Mouse (Mus musculus): ENCODE measurements around the gene Coro1a.
"Not testable (repeated sequence)": the region's sequence is repeated elsewhere in the genome, so short reads cannot be mapped to it uniquely, and the experiment has no call there.

The Coro1a gene

DNA sequence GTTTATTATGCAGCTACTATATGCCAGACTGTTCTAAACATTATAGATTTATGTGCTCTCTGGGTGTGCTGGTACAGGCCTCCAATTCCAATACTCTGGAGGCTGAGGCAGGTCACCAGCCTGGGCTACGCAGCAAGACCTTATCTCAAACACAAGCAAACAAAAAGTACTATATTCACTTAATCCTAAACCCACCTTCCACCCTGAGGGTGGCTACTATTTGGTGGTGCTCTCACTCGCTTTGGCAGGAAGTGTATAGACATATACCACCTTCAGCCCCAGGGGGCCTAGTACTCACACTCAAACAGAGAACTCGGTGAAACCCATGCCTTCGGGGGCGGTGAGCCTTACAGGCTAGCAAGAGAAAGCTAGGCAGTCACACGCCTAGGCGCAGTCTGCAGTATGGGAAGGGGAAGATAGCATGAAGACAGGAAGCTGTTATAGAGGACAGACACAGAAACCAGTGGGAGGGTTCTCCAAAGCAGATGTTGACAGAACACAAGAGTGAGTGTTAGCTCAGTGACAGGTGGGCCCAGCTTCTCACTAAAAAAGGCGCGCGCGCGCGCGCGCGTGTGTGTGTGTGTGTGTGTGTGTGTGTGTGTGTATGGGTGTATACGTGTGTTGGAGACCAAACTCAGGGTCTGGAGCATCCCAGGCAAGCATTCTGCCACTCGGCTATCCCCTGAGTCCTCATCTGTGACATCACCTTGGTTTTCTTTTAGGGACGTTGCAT lies at the start of gene Coro1a:
Coro1a (minus strand) TSS at position 346 of the 733 bp plus-strand sequence.
- DNase-seq = no peak

DNA sequence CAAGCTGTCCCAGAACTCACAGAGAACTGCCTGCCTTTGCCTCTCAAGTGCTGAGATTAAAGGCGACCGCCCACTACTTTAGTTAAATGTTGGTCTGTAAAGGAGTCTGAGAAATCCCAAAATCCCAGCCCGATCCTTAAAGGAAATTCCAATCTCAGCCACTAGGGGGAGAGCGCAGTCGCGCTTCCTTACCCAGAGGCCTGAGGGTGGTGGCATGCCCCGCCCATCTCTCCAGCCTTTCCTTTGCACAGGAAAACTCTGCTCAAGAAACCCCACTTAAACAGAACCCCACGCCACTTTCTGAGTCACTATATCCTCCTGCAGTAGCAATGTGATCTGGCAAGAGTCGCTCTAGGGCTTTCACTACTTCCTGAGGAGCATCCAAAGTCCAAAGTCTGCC lies 47.3 kb upstream of the Coro1a start:
- DNase-seq = peak; percentile 80 to 85

DNA sequence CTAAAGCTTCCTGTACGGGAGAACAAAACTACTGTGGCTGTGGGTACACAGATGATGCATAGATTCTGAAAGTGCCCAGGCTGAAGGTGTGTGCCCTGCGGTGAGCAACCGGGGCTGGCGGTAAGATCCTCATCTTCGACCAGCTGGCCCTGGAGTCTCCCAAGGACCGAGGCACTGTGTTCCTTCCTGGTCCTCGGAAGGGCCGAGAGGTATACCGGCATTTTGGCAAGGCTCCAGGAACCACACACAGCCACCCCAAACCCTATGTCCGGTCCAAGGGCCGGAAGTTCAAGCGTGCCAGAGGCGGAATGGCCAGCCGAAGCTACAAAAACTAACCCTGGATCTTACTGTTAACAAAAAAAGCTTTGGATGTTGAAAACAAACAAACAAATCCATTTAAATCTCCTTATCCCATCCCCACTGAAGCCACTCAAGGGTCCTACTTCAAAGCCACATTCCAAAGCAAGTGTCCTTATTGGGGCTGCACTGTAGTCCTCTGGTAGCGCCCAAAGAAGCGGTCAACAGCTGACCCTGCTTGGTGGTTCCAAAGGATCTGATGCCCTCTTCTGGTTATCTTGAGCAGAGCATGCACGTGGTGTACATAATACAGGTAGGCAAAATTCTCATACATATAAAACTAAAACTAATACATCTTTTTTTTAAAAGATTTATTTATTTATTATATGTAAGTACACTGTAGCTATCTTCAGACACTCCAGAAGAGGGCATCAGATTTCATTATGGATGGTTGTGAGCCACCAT lies 42.2 kb upstream of the Coro1a start:
- no peak for DNase-seq

DNA sequence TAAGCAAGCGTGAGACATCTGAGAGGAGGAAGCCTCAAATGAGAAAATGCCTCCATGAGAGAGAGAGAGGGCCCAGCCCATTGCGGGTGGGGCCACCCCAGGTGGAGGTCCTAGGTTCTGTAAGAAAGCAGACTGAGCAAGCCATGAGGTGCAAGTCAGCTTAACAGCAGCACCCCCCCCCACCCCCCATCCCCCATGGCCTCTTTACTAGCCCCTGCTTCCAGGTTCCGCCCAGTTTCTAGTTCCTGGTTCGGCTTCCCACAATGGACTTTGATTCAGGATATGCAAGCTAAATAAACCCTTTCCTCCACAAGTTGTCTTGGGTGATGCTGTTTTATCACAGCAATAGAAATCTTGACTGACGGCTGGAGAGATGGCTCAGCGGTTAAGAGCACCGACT lies 41.2 kb upstream of the Coro1a start:
- no peak for DNase-seq

DNA sequence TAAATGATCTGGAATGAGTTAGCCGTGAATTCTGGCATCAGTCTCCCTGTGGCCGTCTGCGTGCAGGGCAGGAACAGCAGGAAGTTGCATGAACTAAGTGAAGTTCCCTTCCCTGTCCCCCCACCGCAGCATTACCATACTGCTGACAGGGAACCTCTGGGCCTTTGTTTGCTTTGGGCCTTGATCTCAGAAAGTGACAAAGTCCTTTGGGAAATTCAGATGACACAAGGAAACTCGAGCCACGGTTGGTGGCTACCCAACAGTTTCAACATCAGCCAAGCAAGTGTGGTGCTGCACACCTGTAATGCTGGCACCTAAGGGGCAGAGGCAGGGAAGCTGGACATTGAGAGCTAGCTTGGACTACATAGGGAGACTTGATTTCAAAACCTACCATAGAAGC lies 39.2 kb upstream of the Coro1a start:
- no peak for DNase-seq

DNA sequence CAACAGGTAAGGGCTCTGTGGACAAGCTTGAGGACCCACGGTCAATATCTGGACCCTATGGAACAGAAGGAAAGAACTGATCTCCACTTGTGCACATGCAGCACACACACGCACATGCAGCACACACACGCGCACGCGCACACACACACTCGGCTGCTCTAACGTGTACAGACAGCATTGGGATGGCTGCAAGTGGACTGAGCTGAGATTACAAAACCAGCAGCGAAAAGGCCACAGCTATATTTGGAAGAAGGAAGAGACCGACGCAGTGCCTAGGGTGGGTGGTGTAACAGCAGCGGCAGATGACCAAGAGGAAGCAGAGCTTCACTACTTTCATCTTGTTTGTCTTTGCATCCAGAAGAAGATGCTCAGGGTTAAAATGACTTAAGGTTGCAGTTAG lies 38.5 kb upstream of the Coro1a start:
- no peak for DNase-seq

DNA sequence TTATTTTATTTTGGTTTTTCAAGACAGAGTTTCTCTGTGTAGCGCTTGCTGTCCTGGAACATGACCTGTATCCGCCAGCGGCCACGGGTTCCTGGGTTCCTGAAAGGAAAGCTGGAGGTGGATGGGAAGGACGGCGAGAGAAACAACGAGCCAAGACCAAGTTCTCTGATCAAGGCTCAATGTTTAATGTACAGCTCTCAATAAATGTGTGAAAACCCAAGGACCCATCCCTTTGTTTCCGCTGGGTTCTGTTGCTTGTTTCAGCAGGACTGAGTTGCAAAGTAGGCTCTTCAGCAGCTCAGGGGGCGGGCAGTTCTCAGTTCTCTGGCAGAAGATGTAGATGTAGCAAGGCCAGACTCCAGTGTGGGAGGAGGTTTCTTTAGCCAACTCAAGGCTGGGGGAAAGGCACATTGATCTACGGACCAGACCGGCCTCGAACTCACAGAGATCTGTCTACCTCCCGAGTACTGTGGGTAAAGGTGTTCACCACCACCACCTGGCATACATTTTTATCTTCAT lies 34.4 kb upstream of the Coro1a start:
- DNase-seq = no peak

DNA sequence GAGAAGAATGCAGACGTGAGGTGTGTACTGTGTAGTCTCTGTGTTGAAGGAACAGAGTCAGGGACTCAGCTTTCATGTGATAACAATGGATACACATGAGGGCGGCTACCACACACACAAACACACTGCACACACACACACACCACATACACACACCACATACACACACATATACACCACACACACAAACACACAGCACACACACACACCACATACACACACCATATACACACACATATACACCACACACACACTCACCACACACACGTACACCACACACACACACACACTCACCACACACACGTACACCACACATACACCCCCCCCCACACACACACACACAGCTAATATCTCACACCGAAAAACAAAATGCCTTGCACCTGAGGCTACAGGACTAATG lies 33.9 kb upstream of the Coro1a start:
- no peak for DNase-seq

DNA sequence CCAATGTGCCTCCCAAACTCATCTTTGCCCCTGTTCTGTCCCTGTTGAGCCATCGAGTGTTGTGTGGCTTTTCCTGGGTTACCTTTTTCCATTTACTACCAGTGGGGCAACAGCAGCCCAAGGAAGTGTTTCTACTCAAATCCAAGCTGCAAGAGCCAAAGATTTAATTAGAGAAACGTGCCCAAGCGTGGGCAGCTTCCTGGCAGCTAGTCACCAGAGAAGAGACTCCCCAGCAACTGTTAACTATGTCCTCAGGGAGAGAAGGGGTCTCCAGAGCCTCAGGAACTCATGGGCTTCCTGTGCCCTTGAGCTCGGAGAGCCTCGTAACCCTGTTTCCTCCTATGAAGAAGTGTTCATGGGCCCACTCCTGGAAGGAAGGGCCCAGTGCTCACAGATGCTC lies 33.4 kb upstream of the Coro1a start:
- DNase-seq = no peak

DNA sequence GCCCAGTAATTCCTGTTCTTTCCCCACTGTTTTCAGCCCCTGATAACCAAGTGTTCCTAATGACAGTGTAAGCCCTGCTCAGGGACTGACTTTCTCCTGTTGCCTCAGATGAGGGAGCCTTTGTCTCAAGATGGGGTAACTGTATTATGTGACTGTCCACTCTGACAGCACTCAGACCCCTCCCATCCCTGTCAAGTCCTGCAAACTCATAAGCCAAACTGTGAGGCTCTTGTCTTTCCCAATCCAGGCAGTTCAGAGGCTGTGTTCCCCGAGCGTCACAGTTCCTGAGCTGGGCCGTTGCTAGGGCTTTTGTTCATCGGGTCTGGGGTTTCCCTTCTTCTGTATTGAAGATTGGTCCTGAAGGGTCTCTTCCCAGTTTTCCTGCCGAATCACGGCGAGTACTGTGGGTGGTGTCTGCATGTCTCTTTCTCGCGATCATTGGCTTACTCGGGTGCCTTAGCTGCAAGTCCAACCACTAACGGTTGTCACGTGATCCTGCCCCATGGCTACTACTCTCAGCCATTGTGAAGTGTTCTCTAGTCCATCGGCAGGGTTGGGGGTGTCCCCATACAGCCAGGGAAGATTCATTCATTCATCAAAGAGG lies 32.6 kb upstream of the Coro1a start:
- DNase-seq = no peak

DNA sequence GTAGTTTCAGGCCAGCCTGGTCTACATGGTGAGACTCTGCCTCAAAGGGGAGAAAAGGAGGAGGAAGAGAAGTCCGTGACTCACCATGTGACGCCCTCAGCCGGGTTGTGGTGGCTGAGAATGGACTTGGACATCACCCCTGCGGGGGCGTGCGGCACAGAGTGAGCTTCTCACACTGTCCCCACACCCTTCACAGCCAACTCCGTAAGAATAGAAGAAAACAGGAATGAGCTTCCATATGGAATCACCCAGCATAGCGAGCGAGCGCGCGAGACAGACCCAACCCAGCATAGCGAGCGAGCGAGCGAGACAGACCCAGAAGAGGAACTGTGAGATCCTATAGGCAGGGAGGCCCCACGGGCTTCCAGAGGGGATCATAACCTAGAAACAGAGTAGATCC lies 32.0 kb upstream of the Coro1a start:
- no peak for DNase-seq

DNA sequence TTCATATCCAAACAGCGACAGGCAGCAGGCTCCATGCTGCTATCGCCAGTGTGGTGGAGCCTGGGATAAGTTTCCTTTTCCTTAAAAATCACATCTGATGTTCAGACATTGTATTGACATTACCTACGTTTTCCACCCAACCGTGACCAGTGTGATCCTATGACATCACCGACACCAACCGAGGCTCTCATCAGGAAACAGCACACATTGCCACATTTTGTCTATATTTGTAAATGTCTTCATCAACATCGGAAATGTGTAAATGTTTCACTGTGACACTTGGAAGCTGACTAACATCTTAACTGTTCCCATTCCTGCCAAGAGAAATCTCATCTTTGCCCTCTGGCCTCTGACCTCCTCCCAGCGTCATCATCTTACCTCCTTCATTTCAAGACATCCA lies 28.5 kb upstream of the Coro1a start:
- no peak for DNase-seq

DNA sequence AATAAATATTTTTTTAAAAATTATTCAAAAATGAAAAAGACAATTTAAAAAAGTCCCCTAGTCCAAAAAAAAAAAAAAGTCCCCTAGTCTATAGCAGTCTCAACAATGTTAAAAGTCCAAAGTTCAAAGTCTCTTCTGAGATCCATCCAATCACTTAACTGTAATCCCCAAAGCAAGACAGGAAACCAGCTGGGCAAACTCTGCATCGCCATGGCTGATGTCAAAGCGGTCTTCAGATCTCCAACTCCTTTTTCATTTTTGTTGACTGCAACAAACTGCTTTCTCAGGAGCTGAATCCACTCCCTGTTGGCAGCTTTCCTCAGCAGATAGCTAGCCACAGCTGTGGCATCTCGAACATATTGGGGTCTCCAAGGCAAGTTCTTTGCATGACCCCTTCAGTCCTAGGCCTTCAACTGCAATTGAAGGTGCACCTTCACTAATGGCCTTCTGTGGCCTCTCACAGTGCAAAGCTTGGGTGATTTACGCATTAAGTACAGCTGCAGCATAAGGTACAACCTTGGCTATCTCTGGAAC lies 22.7 kb upstream of the Coro1a start:
- DNase-seq = not testable (repeated sequence)

DNA sequence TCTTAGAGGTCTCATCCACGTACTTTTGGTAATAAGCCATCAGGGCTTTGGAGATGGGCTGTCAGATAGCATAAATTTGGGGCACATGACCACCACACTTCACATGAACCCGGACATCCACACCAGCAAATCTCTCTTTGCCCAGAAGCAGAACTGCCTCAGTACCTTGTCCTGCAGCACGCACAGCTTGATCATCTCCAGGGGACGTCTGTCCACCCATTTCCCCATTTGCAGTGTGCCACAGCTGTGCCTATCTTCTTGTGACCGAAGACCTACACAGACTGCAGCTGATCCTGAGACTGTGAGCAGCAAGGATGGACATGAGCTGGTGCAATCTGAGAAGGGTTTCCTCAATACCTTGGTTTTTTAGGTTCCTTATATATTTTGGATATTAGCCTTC lies 18.1 kb upstream of the Coro1a start:
- DNase-seq = no peak

DNA sequence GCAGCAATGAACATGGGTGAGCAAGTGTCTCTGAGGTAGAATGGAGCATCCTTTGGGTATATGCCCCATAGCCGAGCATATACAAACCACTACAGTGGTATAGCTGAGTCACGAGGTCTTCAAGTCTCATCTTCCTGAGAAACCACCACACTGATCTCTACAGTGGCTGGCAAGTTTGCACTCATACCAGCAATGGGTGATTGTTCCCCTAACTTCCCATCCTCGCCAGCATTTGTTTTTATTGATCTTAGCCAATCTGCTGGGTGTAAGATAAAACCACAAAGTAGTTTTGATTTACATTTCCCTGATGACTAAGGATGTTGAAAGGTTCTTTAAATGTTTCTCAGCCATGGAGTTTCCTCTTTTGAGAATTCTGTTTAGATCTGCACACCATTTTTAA lies 17.5 kb upstream of the Coro1a start:
- DNase-seq = no peak

DNA sequence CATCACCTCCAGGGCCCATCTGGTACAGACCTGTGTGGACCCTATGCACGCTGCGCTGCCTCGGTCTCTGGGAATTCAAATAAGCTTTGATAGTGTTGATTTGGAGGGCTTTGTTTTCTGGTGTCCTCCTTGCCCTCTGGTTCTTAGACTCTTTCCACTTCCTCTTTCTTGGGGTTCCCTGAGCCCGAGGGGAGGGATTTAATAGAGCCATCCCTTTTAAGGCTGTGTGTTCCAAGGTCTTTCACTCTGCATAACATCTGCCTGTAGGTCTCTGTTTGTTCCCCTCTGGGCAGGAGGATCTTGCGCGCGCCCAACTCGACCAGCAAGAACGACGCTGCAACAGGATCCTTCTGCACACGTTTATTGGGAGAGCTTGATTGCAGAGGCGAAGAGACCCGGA lies 14.0 kb upstream of the Coro1a start:
- DNase-seq = no peak

DNA sequence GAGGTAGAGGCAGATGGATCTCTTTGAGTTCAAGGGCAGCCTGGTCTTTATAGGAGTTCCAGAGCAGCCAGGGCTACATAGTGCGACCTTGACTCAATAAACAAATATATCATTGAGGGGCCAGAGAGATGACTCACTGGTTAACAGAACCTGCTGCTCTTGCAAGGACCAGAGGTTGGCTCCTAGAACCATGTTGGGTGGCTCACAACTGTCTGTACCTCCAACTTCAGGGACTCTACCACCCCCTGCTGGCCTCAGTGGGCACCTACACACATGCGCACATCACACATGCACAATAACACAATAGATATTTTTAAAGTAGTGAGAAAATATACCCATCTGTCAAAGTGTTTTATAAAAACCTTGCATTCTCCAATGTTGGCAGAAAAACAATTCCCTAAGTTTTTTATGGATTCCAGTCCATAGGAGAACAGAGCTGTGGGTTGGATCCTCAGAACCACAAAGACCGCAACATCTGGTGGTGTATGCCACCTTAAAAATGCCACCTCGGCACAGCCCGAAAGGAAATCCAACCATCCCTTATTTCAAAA lies 11.3 kb upstream of the Coro1a start:
- no peak for DNase-seq

DNA sequence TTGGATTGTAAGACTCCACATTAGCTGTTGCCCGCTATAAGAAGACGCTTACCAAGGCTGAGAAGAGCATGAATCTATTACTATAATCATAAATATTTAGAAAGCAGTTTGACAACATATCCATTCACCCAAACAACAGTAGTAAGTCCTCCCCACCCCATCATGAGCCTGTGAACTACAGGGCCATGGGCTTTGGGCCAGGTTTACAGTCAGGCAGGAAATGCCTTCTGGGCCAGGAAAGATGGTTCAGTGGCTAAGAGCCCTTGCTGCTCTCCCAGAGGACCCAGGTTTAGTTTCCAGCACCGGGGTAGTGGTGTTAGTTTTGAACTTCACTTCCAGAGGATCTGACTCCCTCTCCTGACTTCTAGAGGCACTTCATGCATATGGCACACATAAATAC lies 10.0 kb upstream of the Coro1a start:
- DNase-seq = no peak

DNA sequence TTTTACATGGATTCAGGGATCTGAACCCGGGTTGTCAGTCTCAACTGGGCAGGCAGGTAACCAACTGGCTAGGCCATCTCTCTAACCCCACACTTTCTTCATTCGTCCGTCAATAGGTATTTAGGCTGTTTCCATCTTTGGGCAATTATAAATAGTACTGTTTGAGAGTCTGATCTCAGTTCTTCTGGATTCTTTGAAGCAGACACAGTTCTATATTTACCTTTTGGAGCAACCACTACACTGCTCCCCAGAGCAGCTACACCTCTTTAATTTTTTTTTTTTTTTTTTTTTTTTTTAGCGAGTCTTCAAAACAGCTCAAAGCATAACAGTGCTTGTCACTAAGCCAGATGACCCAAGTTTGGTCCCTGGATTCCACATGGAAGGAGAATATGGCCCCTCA lies 8.1 kb upstream of the Coro1a start:
- DNase-seq = no peak

DNA sequence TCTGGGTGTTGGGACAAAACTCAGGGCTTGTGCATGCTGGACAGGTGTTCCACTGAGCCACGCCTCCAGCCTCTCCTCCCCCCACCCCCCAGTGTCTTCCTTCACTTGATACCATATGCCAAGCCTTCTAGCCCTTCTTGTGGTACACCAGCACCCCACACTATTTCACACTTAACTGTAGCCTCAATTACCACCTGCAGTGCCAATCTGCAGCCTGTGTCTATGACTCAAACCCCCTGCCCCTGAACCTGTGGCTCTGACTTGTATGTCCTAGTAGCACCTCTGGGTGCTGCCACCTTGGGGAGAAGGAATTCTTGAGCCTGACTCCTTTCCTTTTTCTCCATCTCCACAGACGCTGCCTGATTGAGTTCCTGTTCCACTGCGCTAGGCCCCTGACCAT lies 4.3 kb upstream of the Coro1a start:
- DNase-seq = no peak

DNA sequence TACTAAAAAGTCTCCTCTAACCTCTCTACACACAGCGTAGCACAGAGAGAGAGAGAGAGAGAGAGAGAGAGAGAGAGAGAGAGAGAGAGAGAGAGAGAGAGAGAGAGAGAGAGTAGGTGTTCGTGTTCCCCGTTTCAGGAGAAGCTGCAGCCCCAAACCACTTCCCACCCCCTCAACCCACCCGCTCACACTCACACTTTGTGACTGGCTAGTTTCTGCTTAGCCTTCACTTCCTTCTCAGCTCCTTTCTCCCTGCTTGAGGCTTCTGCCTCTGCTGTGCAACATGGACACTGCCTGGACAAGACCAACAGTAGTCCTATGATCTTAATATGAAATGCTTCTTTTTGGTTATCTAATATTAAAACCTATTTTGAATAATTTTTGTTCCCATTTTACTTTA lies 2.7 kb upstream of the Coro1a start:
- no peak for DNase-seq

DNA sequence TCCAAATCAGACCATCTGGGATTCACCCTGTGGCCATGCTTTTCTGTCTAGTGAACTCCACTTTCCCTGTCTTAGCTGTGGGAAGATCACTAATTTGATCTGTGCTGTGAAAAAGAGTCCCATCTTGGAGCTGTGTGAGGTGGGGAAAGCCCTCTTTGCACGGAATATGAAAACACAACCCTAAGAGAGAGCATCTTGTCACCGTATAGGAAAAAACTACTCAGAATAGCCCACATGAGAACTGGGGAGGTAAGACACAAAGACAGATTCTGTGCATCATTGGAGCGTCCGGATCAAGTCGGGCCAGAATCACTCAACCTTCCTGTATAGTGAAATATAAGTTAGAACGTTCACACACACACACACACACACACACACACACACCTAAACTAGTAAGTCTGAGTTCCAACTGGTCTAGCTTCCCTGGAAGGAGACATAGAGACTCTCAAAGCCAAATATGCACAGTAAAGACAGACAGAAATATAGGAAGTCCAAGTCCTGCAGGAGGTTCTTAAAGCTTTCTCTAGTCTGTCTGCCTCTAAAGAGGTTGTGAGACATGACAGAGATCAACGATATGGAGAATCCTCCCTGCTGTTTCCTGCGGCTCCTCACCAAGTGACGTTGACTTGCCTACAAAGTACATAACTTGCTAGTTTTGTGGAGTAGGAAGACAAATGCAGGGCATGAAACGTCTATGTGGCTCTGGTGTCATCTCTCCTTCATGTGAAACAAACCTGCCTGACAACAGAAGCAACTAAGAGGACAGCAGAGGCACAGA lies 777 bp upstream of the Coro1a start:
- DNase-seq = no peak
